Mouse (Mus musculus): ENCODE data around the gene Fgfr2.

Fgfr2 gene

DNA sequence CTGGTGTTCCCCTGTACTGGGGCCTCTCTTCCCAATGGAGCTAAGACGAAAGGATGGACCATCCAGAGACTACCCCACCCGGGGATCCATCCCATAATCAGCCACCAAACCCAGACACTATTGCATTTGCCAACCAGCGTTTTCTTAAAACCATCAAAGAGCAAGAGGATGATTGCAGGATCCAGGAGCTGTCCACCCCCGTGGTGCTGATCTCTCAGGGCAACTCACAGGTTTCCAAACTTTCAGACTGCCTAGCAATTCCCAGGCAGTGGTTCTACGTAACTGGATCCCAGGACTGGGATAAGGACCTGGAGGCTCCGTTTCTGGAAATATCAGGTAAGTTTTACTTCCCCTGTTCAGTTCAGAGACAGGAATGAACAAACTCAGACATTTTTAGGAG is 1162.6 kb downstream of the Fgfr2 start:
- in situ Hi-C loops (cut with MboI, MseI): no loop called here

DNA sequence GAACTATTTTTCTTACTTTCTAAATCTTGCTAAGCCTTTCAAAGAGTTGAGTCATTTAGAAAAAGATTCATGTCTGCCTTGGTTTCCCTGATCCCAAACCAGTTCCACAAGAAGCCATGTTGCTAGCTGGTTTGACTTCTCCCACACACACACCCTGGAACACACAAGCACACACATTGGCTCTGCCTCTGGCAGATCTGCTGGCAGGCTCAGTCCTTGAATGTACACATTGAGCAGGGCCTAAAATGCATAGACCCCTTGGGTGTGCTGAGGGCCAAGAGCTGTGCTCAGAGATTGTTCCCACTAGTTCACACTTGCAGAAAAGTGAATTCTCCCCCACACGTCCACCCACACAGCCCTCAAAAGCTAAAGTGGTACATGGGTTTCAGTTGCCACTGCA is 1164.4 kb downstream of the Fgfr2 start:
- in situ Hi-C loops (cut with MboI, MseI): no loop called here

DNA sequence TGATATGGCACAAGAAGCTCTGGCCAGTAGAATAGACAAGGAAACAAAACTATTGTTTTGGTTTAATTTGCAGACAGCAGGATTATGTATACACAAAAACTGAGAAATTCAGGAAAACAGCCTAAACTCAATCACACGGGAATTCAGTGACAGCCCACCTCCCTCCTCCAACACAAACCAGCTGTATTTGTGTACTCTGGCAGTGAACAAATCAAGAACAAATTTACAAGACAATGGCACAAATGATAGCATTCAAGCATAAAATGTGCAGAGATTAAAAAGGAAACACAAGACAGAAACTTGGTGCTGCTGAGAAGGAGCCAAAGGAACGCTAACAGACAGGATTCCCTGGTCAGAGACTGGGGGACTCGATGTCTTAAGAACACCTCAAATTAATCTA is 1169.7 kb downstream of the Fgfr2 start:
- in situ Hi-C loops (cut with MboI, MseI): no loop called here

DNA sequence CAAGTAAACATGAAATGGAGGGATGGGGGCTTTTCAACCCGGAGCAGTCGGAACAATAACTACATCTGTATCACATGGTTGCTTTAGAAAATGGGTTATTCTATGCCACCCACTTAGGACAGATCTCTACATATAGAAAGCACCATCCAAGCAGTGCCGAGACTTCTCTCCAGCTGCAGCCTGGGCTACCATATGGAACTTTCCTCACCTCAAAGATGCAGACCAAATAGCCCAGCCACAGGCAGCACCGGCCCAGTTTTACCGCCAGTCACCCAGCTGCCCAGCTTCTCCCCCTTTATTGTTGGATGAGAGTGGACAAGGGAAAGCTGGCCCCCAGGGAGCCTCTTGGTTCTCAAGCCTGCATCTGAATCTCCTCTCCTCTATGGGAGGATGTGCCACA is 1172.0 kb downstream of the Fgfr2 start:
- in situ Hi-C loops (cut with MboI, MseI): no loop called here

DNA sequence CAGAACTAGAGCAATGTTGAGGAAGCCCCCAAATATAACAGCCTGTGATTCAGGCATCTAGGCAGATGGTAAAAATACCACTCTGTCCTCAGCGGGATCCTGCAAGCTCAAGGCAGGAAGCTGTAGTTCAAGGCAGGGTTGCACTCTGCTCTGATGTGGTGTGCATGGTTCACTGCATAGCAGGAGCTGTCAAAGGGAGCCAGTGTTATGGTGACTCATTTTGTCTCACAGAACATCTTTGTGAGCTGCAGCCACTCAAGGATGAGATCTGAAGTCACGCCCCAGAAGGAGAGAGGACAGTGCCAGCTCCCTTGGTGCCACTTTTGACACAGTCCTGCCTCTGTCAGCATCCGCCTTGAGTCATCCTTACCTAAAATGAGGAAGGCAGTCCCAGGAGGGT is 1185.5 kb downstream of the Fgfr2 start:
- in situ Hi-C loops (cut with MboI, MseI): no loop called here

DNA sequence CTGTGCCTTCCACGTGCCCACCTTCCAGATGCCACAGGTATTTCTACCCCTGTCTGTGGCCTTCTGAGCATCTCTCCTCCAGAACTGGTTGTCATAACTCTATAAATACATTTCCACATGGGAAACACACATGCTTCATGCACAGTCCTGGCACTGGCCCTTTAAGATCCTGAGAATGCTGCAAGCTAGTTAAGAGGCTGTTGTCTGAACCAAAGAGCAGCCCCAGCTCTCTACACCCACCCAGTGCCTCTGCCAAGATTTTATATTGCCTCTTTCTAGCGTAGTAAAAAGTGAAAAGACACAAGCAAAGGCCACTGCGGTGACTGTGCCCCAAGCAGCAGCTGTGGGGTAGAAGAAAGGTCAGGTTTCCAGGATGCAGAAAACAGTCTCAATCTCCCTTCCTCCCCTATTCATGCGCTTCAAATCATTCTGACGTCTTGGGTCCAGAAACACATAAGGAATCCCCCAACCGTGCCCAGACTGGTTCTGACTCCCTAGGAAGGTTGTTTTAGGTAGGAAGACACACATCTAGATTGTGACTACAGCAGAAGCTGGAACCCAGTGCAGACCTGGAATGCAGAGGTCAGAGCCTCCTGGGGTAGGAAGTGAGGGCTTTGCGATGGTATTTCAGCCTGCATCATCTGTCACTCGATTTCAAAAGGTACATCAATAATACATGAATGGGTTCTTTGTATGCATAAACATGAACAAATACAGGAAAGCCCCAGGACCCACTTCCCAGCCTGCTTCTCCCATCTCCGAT is 1195.7 kb downstream of the Fgfr2 start:
- in situ Hi-C loops (cut with MboI, MseI): no loop called here

DNA sequence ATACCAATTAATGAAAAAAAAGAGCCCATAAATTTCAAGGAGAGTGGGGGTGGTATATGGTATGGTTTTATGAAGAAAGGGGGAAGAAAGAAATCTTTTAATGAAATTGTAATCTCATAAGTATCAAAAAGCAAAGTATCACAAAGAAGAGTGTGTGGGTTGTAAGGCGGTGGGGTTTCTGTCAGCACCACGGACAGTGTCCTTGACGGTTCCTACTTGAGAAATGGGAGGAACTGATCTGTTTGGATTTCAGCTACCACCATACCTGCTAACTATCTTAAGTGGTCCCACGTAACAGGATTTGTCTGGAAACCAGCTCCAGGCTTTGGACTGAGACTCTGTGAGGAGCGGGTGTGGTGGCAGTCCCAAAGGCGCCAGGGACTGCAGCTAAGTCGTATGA is 1205.8 kb downstream of the Fgfr2 start:
- in situ Hi-C loops (cut with MboI, MseI): loop anchor here (25.0 kb wide), 1 partner anchor 570 kb away; no protein-coding TSS in a partner anchor

DNA sequence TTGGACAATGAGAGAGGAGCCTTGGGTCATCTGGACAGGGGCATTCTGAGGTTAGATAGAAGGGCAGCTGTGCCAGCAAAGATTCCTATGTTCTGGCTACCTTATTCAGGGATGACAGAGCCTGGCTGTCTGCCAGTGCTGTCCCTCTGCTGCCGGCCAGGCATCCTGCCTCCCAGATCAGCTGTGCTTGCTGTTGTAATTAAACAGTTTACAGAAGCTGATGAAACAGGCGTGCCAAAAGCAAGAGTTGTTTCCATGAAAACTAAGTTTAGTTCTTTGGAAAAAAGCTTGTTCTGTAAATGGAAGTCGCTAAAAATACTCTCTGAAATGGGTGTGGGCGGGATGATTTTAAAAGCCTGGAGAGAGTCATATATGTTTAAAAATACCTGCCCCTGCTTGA is 1213.5 kb downstream of the Fgfr2 start:
- in situ Hi-C loops (cut with MboI, MseI): loop anchor here (25.0 kb wide), 1 partner anchor 578 kb away; no protein-coding TSS in a partner anchor

DNA sequence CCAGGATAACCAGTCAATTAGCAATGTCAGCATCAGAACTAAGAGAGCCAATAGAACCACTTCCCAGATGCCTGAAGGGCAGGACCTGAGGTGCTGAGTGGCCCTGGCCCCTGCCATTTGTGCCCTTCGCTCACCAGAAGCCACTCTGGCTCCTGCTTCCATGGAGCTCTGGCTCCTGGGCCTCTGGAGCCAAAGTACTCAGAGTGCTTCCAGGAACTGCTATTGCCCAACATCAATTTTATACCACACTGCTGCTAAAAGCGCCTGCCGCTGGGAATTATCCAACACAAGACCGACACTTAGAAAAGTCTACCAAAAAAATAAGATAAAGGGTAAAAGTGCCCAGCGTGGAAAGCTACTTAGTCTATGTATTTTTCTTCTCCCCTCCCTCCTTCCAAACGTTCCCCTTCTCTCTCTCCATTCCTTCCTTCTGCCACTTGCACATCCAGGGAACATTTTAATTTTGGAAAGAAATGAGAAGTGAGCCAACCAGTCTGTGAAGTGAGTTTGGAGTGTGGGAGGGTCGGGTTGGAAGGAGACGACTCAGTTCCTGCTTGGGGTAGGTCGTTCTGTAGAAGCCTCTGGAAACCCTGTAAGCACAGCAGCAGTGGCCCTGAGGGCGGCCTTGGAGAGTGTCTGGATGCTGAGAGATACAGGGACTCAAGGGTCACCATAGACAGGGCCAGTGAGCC is 1216.5 kb downstream of the Fgfr2 start:
- in situ Hi-C loops (cut with MboI, MseI): loop anchor here (25.0 kb wide), 1 partner anchor 581 kb away; no protein-coding TSS in a partner anchor

DNA sequence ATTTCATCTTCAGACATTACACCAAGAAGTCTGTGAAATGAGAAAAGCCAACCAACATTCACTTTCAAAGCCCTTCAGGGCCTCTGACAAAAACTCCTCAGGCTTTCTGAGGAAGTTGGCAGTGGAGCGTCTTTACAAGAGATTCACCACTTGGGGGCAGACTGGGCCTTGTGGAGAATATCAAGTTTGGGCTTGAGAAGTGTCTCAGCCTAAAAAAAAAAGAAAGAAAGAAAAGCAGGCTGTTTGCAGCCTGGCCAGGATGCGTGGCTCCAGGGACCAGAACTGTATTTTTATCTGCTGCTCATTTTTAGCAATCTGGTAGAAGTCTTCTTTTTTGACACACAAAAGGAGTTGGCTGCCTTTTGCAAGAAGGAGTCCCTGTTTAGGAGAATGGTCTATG is 1223.8 kb downstream of the Fgfr2 start:
- in situ Hi-C loops (cut with MboI, MseI): no loop called here

DNA sequence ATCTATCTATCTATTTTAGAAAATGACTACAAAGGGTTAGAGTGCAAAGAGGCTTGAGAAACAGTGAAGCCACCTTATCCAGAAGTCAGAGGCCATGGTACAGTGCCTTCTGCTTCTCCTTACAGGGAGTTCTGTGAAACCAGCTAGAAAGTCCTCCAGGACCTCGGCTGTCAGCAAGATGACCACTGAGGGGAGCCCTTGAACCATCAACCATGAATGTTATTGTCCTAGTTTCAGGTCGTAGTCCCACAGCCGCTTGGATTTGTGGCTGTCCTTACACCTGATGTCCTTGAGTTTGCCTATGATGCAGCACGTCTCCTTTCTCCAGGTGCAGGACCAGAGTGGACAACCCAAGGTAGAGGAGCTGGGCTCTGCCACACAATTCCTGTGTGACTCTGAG is 1225.9 kb downstream of the Fgfr2 start:
- in situ Hi-C loops (cut with MboI, MseI): no loop called here

DNA sequence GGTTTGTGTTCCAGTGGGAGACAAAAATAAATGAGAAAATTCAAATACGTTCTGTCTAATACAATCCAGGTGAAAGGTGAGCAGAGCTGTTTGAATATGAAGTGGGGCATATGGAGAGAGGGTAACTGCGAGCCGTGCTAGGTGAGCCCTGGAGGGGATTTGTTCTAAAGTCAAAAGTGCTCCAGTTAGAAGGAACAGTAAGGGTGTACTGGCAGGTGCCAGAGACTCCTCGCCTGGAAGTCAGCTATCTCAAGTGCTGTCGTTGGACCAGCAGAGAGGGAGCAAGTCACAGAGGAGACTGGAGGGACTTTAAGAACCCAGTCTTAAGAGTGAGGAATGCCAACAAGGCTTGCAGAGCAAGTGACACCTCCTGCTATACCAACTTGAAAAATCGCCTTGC is 1240.3 kb downstream of the Fgfr2 start:
- in situ Hi-C loops (cut with MboI, MseI): loop anchor here (5.0 kb wide), 1 partner anchor 351 kb away; no protein-coding TSS in a partner anchor

DNA sequence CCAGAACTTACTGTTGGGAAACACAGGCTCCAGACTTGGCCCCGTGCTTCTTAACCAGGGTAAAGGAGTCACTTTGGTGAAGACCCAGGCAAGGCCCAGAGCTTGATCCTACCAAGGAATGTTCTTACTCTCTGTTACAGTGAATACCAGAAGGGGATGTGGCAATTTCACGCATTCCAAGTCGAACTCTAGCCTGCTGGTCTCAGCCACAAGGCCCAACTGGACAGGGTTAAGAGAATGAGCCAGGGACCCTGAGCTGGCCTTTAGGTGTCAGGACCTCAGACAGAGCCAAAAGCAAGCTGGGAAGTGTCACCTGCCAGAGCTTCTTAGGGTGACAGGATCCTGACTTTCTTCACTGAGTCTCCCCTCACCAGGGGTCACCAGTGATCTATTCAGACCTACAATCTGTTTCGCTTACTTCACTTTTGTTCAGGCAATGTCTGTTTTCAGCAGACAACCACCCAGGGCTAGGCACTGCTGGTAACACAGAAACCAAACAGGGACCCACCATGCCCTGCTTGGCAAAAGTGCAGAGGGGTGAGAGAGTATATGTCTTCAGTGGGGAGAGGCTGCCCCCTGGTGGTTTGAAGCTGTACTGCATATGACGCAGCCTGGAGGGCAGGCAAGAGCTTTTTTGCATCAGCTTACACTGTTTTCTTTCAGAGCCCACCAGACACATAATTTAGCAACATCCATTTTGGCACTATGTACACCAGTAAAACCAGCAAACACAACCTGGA is 1241.1 kb downstream of the Fgfr2 start:
- in situ Hi-C loops (cut with MboI, MseI): loop anchor here (5.0 kb wide), 1 partner anchor 350 kb away; no protein-coding TSS in a partner anchor

DNA sequence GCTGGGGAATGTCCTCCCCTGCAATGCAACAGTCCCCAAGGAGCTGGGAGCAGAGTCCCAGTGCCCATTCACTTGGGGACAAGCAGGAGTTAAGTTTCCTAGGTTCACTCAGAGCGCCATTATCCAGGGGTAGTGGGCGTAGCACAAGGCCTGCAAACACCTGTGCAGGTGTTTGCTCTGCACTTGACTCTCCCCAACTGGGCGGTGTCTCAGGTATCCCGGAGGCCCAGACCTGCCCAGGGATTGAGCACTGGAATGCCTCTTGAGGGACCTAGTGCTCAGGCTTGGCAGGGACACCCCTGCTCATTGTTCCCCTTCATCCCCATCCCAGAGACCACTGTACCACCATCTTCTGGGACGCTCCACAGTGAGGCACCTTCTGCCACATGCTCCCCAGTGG is 1243.0 kb downstream of the Fgfr2 start:
- in situ Hi-C loops (cut with MboI, MseI): loop anchor here (5.0 kb wide), 1 partner anchor 348 kb away; no protein-coding TSS in a partner anchor

DNA sequence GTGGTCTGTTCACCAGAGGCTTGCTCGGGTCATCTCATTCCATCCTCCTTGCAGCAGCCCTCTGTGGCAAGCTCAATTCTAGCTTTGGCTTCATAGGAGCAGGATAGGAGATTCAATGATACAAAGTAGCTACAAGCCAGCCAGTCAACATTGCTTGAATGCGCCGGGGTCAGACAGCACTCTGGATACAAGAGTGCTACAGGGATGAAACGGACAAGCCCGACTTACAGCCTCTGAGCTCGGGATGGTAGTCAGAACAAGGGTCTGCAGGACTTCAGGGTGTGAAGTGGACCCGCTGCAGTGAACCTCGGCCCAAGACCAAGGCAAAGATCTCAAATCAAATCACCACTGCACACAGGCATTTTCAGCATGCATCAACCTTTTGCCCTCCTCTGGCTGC is 1244.3 kb downstream of the Fgfr2 start:
- in situ Hi-C loops (cut with MboI, MseI): no loop called here

DNA sequence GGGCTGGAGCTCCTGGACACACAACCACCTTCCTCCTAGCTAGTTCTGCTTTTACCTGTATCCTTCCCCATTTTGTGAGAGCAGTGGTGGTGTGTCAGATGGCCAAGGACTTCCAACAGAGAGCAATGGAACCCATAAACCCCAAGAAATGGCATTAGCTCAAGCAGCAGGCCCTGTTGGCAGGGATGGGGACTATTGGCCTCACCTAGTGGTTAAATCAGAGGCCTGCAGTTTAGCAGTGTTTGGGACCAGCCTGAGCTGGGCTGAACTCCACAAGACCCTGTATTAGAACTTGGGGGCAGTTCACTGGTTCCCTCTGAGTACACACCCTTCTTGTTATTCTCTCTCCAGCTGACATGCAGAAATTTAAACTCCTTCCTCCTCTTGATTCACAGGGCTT is 1262.0 kb downstream of the Fgfr2 start:
- in situ Hi-C loops (cut with MboI, MseI): no loop called here

DNA sequence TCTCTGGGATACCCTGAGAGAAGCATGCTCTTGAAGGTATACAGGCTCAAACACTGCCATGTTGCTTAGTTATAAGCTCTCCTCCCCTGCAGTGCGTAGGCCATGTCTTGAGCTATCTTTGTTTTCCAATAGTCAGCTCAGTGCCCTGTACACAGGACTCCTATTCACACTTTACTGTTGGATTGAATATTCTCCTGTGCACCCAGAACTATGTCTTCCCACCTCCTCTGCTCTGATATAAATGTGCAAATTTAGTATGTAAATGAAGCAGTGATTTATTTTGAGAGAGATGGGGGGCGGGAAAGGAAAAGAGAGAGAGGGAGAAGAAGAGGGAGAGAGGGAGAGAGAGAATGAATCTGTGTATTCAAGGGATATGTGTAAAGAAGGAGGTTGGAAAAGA is 1267.5 kb downstream of the Fgfr2 start:
- in situ Hi-C loops (cut with MboI, MseI): no loop called here

DNA sequence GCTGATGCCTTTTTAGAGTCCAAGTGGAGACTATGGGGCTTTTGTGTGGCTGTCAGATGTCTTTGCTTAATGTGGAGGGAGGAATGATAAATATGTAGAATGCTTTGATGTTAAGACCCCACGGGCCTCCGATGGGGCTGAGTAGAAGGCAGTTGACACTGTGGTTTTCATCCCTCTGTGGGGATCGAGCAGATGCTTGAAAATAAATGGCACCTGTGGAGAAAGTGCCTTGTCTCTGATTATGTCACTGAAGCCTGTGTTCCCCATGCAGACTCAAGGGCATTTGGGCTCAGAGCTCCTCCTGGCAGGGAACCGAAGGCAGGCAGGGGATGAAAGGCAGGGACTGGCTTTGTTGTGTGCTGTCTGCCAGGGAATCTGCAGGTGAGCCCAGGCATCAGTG is 1272.6 kb downstream of the Fgfr2 start:
- in situ Hi-C loops (cut with MboI, MseI): no loop called here

DNA sequence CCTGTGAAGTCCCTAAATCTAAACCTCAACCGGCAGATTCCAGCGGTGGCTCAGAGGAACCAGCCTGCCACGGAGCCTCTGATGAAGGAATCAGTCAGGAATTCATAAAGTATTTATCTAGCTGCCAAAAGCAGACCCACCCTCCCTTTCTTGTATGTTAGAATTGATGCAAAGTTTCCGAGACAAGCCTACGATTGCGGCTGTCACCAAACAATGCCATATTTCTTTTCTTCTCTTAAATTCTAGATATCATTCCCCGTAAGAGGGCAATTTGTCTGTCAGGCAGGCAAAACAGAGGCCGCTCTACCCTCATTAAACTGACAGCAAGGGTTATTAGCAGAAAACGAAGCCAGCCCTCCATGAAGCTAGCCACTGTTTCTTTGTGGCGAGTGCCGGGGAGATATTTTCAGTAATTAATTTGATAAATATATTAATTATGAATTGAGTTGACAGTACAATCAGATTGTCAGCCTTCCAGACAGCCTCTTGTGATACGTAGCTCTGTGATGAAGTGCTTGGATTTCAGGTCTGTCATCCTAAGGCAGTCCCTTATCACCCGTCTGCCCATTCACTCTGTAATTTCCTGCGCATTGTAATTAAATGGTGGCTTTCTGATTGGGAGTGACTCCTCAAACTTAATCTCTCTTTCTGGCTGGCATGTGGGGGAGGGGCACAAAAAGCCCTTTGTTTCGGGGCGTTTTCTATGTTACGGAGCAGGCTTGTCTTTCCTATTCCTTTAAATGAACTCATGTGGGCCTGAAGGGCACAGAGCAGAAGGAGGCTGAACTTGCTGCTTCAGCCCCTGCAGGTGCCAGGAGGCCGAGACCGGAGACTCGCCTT is 1276.9 kb downstream of the Fgfr2 start:
- in situ Hi-C loops (cut with MboI, MseI): no loop called here

DNA sequence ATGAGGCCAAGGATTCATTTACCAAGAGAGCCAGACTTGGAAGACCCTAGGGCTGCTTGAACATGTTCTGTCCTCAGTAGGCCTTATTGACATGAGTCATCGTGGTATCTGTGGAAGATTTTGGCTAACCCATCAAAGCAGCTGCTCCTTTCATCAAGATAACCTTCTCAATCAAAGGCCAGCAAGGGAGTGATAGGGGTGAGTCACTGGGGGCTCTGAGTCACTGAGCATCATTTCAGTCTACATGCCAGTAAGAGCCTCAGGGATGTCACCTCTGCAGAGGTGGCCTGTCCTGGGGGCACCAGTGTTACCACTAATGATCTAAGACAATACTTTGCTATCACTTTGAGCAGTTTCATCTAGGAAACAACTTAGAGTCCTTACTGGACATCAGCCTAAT is 1292.9 kb downstream of the Fgfr2 start:
- in situ Hi-C loops (cut with MboI, MseI): no loop called here

DNA sequence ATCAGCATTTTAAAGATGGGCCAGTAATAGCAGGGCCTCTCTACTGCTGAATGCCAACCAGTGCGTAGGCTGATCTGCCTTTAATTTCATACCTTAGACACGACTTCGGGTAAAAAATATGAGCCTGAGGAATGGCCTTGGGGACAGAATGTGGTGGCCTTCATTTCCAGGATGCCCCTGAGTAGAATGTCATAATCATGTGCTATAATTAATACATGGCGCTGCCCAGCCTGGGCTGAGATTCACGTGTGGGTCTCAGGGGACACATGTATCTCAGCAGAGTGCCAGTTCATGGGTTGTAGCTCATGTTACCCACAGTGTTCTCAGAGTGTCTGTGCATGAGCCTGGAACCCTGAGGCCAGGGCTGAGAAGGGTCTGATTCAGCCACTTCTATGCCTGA is 1296.3 kb downstream of the Fgfr2 start:
- in situ Hi-C loops (cut with MboI, MseI): no loop called here
